Mouse (Mus musculus) brain, embryonic 18.5 days (tissue): ENCODE data around the gene Prss23.
A peak's percentile ranks its signal among the peaks of the same experiment; 100 is the strongest.

ENCODE experiments used
- DNase-seq: peaks from one replicate; pipeline ENCODE4 v3.0.0-alpha.2; 2012; ENCODE audit warnings: low read depth, low spot score

Prss23 gene

GRCm38 (mm10) chr7:89508672-89509071 lies 18.3 kb downstream of the Prss23 start:
- no peak for DNase-seq

DNA sequence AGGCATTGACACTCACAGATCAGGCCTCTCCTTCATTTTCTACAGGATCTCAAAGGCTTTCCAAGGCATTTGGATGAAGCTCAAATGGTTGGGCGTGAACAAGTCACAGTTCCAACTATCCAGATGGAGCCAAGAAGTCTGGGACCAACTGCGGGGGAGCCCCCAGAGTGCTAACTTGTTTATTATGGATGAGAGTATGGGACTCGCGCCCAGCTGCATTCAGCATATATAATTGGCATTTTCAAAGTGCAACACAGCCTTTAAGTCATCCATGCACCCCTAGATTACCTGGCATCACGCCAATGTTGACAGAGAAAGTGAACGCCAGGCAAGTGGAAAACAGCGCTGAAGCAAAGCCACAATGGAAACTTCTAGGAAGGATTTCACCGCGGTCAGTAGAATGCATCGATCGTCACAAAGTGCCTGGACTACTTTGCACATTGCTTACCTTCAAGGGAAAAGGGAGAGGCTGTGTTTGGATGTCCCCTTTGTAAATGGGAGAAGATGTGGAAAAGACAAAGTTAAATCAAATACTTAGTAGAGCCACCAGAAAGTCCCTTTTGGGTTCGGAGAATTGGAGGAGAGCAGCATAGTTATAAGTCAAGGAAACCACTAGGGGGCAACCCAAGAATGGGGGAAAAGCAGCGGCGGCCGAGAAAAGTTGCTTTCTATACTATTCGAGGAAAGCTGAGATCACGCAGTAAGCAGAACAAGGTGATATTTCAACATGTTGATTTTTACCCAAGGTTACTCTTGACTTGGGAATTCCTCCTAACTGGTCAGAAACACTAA lies 27.3 kb downstream of the Prss23 start:
- DNase-seq = peak; percentile 79

- no peak for DNase-seq
Observed at GRCm38 (mm10) chr7:89483769-89484568, 43.0 kb downstream of the Prss23 start.

GRCm38 (mm10) chr7:89481723-89482122 lies 45.3 kb downstream of the Prss23 start:
- no peak for DNase-seq

GRCm38 (mm10) chr7:89478490-89478889 lies 48.5 kb downstream of the Prss23 start:
- DNase-seq = no peak

GRCm38 (mm10) chr7:89477294-89477999 lies 49.5 kb downstream of the Prss23 start:
- DNase-seq = no peak

DNA sequence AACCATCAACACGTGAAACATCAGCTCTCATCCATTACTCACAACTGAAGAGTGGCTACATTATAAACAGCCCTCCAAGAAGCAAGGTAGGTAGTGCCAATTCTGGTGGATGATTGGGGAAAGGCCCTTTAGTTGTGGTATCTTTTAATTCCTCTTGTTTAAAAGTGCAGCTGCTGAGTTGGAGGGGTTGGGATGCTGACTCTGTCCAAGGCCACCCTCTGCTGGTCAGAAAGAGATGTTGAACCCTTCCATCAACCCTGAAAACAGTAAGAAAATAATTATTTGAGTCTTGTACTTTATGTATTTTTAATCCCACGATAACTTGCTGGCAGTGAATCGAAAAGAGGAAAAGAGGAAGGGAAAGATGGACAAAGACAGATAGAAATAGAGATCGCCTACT lies 53.5 kb downstream of the Prss23 start:
- DNase-seq = no peak

- DNase-seq = no peak
Observed at GRCm38 (mm10) chr7:89463775-89464592, 63.0 kb downstream of the Prss23 start.

- no peak for DNase-seq
Observed at GRCm38 (mm10) chr7:89463246-89463645, 63.7 kb downstream of the Prss23 start.

DNA sequence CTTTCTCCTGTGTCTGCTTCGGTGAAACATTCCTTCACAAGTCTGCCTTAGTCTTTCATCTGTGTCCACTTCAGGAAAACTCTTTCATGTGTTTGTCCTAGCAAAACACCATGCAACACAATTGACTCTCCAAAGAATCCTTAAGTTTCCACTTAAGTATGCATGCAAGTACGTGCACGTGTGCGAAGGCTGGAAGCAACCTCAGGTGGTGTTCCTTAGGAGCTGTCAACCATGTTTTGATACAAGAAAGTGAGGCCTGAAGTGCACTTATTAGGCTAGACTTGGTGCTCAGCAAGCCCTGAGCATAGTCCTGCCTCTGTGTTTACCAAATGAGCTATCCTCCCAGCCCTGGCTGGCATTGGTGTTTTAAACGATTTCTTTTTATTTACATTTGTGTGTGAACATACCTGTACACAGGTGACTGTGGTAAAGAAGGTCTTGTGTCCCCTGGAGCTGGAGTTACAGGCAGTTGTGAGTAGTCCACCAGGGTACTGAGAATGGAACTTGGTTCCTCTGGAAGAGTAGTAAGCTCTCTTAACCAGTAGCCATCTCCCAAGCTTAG lies 64.3 kb downstream of the Prss23 start:
- no peak for DNase-seq

DNA sequence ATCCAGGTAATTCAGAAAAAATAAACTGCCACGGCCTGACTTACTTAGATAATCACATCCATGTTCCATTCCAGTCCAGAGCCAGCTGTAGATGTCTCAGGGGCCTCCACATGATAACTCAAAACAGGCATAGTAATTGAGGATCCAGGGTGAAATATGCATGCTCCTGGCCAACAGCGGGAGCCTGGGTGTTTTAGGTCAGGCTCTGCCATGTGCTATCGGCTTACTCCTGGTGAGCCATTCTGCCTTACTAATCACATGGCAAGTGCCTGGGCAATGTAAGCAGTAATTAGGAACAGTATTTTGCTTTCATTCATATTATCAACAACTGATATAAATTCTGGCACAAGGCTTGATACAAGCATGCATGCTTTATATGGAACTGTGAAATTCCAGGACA lies 65.6 kb downstream of the Prss23 start:
- DNase-seq = no peak

DNA sequence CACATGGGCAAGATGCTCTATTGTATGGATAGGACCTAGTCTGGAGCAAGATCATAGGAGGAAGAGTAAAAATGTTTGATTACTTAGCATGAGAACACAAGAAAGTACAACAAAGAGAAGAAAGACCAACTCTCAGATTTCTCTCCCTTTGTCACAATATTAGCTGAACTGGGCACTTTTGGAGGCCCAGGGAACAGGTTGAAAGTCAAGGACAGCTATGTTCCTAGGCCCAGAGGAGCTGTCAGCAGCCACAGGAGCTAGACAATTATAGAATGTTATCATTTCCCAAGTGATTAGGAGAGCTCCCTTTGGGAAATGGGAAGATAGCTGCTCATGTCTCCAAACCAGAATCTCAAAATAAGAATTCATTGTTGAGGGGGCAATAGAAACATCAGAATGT lies 66.1 kb downstream of the Prss23 start:
- no peak for DNase-seq

GRCm38 (mm10) chr7:89459691-89460090 lies 67.3 kb downstream of the Prss23 start:
- DNase-seq = no peak
